Mouse (Mus musculus) cerebellum, adult 2 months (tissue): Measurements from ENCODE around the gene Atp13a2.

Source experiments
- CTCF ChIP-seq: fragments of 200-500 bp; IDR thresholded peaks from 2 replicates; pipeline ENCODE4 v1.5.1; 2011; ENCODE audit warnings: low read depth, mild to moderate bottlenecking, control low read depth, low read length, moderate library complexity, borderline replicate concordance; ENCODE audit not compliant: insufficient read depth
- POLR2A ChIP-seq: fragments of 200-500 bp; IDR thresholded peaks from 2 replicates; pipeline ENCODE4 v1.6.1; 2011; ENCODE audit warnings: low read length, control low read depth, borderline replicate concordance; ENCODE audit not compliant: insufficient read depth

GRCm38 (mm10) chr4:141044816-141045215 is 58.1 kb downstream of the Atp13a2 start:
- peak; percentile 82 for TF ChIP-seq CTCF
- no peak for TF ChIP-seq POLR2A
